Mouse (Mus musculus) kidney, adult 9 months (tissue): Measurements from ENCODE around the gene Nop53.
A peak's percentile ranks its signal among the peaks of the same experiment; 100 is the strongest.

Experiments used
- DNase-seq: peaks from one replicate; pipeline ENCODE4 v3.0.0; 2022

The Nop53 gene

DNA sequence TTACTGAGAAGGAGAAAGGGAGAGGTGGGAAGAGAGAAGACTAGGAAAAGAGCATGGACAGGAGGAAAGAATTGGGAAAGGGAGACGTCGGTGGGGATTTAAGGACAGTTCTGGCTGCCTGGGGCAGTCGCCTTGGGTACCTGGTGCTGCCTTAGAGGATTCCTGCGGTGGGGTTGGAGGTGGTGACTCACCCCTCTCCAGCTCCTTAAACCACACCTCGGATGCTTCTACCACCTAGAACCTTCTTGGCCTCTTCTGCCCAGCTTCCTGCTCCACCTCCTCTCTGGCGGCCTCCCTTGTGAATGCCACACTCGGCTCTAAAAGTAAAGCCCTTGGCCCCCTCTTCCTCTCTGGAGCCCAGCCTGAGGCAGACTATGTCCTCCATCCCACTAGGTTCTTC lies 9.6 kb upstream of the Nop53 start:
- DNase-seq = no peak

DNA sequence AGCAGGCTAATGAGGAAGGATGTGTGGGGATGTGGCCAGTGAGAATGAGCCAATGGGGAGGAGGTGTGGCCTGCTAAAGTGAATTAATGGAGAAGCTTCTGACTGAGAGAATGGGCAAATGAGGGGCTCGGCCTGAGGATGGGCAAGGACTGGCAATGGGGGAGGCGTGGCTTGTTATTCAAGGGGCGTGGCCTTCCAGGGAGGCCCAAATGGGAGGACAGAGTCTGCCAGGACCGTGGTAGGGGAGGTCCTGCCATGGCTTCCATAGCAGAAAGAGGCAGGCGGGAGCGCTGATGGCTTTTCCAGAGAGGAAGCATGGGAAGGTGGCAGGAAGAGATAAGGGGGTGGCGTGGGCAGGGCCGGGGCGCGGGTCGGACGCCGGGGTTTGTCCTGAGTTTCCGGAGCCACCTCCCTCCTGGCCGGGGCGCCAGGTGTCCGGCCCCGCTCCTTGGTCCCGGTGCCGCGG lies 9.1 kb upstream of the Nop53 start:
- peak; percentile 55 for DNase-seq

DNA sequence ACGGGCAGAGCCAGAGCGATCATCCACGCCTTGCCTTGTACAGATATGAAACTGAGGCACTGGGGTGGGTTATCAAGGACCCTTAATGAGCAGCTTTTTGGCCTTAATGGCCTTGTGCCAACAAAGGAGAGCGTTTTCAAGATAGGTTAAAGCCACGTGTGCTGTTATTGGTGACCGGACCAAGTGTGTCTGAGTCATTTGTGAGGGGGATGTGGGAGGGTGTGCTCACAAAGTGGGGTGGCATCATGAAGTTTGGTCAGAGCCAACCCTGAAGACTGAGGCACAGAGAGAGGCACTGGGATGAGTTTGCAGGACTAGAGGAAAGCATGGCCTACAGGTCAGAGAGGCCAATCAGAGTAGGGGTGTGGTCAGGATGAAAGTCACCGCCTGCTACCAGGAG lies 8.6 kb upstream of the Nop53 start:
- no peak for DNase-seq

DNA sequence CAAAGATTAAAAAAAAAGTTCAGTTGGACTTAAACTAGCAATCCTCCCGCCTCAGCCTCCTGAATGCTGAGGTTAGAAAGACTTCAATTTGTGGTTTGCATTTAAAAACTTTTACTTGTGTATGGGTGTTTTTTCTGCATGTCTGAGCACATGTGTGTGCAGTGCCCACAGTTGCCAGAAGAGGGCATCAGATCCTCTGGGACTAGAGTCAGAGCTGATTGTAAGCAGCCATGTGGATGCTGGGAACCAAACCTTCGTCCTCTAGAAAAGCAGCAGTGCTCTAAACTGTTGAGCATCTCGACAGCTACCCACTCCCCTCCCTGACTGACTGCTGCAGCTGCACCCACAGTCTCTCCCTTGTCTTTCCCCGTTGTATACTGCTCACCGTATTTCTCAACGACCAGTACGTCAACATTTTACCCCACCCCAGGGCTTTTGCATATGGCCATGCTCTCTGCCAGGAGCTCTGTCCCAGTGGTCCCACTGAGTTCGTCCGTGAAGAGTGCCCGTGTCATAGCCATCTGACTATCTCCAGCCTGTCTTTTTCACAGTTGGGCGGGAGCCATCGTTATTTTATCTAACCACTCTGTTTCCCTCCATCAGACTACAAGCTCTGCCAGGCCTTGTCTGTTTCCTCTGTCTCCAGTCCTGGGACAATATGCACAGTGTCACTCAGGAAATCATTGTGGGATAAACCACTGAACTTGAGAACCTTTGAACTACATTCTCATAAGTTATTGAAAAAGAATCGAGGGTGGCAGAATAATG lies 7.6 kb upstream of the Nop53 start:
- DNase-seq = no peak

DNA sequence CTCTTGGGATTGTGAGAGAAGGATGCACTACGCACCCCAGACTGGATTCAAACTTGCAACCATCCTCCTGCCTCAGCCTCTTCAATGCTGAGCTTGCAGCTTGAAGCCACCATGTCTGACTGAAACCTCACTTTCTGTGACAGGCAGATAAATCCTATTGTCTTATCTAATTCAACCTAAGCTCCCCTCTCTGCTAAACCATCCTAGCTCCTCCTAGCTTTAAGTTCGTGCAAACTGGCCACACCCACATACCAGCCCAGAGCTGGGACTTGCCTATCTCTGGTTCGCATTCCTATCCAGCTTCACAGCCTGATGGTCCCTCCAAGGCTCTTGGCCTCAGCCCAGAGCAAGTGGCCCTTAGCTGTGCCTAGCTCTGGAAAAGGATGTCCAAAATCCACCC lies 6.5 kb upstream of the Nop53 start:
- no peak for DNase-seq

DNA sequence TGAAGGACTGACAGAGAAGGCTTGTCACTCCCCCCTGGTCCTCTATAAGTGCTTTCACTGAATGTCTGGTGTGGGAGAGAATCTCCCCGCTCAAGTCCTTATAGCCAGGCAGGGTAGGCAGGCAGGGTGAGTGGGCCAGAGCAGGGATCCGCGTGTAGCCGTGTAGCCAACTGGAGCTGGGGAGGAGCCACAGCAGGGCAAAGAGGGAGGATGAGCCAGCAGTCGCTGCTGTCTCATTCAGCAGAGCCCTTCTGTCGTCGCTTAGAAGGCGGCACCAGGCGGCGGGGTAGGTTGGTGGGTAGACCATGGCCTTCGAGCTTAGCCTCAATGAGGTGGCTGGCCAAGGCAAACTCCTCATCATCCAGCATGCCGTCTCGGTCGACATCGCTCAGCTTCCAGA lies 4.1 kb upstream of the Nop53 start:
- DNase-seq = no peak

DNA sequence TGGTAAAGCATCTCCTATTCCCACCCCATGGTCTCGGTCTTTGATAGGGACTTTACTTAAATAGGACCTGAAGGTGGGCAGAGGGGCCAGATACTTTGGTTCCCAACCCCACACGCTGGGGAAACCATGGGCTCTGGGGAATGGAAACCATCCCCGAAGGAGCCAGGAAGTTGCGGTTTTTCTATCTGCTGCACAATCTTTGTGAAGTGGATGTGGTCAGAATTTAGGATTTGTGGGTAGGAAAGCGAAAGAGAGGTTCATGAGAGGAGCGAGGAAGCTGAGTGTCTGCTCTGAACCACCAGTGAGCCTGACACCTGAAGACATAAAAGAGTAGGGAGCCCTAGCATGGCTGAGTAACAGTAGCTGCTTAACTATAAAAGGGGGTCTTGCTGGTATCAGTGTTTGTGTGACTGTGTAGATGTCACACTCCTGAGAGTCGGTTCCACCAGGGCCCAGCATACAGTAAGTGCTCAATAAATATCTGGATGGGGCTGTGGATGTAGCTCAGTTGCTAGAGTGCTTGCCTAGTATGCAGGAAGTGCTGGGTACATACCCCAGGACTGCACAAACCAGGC lies 3.4 kb upstream of the Nop53 start:
- DNase-seq = no peak

DNA sequence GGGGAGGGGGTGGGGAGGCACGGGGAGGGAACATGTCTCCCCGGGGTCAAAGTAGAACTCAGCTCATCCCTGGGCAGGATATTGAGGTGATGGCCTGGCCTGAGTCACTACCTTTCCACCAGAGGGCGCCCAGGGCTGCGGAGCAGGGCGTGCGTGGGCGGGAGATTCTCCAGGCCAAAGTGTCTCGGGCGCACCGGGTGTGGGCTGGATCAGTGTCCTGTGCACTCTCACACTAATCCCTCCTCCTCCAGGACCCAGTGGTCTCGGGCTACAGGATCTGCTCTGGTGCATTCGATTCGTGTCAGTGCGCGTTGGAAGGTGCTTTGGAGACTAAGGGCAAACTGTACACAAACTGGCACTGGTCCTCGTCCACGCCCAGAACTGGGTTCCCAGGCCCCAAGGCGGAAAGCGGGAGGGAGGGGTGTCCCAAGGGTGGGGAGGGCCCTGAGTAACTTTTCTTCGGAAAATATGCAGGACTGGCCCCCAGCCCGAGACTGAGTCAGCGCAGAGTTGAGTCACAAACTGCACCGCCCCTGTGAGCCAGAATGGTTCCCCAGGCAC lies 2.6 kb upstream of the Nop53 start:
- peak; percentile 83 for DNase-seq

DNA sequence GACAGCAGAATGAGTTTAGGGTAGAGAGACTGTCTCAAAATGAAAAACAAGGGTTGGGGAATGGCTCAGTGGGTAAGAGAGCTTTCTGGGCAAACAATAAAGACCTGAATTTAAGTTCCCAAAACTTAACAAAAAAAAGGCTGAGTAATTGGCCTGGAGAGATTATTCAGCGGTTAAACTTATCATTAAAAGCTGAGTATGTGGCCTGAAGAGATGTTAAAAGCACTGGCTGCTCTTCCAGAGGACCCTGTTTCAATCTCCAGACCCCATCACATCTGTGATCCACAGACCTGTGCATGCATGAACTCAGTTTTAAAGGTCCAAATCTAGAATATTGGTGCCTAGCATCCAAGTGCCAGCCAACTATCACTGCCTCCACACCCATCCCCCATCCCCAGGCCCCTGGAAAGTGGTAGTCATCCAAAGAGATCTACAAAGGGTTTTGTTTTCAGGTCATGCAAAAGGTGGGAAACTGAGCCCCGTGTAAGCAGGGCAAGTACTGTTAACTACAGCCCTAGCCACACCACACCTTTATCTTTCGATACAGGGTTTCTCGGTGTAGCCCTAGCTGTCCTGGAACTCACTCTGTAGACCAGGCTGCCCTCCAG lies 1.9 kb upstream of the Nop53 start:
- DNase-seq = no peak

DNA sequence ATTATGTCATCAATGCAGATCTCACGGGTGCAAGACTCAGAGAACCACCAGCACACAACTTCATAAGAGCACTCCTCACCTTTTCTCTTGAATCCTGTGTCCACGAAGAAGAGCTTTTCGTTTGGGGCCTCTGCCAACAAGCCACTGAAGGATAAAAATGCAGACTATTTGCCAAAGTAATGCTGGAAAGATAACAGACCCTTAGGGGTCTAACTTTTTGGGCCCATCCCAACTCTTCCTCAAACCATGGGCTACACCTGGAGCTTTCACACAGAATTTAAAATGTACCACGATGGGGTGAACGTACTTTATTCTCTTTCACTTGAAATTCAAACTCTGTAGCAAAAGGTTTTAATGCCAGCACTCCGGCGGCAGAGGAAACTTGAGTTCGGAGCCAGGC lies 663 bp downstream of the Nop53 start:
- DNase-seq = no peak

DNA sequence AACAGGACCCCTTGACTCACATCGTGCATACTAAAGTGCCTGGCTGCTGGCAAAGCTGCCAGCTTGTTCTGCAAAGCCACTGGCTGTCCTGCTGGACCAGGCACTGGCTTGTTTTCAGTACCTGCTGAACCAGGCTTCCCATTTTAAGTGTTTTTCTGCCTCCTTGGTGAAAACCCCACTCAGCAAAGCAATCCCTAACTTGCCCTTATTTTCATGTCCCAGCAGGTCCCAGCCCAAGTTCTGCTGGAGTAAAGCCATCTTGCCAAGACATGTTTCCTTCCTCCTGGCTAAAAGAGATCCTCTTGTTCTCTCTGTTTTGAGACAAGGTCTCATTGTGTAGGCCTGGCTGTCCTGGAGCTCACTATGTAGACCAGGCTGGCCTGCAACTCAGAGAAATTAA lies 1.6 kb downstream of the Nop53 start:
- no peak for DNase-seq

DNA sequence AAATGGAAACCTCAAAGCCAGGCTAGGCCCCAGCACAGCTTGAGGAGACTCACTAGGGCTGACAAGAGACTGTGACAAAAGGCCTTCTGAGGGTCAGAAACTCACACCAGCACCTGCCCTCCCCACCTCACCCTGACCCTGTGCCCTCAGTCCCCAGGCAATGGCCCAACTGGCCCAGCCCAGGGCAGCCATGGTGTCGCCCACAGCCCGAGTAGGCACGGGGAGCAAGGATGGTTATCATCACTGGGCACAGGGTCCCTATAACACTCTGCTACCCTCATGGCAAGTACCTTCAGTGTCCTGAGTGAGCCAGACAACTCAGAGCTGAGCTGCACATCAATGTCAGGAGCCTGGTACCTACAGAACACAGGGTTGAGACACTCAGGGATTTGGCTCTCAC lies 7.3 kb downstream of the Nop53 start:
- DNase-seq = no peak

DNA sequence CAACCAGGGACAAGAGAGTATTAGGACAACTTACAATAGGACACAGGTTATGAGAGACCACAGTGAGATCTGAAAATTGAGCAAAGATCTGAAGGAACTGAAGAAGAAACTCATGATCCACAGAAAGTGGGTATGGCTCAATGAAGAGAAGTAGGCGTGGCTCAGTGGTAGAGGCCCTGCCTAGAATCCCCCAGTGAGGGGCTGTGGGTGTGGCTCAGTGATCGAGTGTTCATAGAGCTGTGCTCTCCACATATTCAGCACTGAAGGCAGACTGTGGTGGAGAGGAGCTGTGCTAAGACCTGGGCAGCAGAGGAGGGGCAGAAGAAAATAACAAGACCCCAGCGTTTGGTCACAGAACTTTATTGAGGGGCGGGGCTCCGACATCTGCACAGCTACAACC lies 8.4 kb downstream of the Nop53 start:
- DNase-seq = no peak

DNA sequence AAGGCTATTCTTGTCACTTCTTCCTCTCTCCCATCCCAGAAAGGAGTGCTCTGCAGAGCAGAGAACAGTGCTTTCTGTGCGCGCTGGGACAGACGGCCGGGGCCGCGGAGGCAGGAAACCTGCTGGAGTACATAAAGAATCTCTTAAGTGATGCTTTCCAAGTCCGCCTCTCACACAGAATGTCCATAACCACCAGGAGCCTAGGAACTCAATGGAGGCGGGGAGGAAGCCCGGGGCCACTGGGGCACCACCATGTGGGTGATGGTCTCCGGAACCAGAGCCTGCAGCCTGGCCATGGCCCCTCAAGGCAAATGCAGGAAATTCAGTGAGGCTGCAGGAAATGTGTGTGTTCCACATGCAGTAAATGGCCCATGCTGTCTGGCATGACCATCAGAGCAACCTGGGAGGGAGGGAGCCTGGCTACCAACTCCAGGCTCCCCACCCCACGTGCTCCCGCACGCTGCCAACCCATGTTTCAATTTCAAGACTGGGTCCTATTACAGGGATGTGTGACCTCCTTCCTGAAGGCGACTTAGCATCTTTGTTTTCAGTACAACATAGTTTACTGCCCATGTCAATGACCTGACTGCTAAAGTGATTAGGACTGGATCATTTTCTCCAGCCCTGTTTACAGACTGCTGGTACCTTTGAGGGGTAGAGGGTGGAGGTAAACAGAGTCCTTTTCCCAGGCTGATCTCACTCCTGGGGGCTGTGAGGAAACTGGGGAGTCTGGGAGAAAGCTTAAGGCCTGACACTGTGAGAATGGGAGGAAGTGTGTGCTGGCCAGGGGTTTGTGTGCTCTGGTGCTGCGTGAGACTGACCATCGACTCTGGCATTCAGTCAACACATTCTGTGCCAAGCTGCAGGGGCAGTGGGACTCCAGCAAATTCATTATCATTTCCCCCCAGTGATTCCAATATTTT lies 12.2 kb downstream of the Nop53 start:
- no peak for DNase-seq

DNA sequence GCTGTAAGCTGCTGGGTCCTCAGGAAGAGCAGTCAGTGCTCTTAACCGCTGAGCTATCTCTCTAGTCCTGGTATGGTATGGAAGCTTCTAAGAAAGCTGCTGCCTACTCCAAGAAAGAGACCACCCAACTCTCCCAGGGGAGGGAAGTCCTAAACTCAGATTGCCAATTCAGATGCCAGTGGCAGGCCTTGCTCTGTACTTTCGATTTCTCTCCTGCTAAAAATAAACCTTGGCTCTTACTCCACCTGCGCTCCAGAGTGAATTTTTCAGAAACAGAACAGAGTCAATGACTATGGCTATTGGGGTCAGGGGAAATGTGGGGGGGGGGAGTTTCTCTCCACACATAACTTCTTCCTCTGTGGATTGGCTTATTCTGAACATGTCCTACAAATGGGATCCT lies 14.2 kb downstream of the Nop53 start:
- no peak for DNase-seq

DNA sequence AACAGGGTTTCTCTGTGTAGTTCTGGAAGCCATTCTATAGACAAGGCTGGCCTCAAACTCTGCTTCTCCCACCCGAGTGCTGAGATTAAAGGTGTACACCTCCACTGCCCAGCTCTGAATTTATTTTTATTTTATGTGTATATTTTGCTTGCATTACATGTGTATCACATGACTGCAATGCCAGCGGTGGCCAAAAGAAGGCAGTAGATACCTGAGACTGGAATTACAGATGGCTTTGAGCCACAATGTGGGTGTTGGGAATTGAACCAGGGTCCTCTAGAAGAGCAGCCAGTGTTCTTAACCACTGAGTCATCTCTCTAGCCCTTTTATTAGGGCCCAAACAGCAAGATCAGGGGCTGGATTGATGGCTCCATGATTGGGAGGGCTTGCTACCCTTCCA lies 15.3 kb downstream of the Nop53 start:
- no peak for DNase-seq

DNA sequence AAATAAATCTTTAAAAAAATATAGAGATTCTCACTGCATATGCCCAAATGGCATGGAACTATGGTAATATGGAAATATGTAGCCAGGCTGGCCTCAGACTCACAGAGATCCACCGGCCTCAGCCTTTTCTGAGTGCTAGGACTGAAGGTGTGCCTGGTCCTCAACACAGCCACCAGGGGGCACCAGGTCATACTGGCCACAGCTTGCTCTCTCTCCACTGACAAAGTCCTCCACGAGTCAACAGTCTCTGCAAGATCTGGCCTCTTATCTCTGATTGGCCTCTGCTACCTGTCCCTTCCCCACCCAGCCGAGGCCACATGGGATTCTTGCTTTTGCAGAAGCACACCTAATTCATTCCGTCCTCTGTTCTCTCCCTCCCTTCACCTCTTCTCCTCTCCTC lies 16.0 kb downstream of the Nop53 start:
- DNase-seq = peak; percentile 57

DNA sequence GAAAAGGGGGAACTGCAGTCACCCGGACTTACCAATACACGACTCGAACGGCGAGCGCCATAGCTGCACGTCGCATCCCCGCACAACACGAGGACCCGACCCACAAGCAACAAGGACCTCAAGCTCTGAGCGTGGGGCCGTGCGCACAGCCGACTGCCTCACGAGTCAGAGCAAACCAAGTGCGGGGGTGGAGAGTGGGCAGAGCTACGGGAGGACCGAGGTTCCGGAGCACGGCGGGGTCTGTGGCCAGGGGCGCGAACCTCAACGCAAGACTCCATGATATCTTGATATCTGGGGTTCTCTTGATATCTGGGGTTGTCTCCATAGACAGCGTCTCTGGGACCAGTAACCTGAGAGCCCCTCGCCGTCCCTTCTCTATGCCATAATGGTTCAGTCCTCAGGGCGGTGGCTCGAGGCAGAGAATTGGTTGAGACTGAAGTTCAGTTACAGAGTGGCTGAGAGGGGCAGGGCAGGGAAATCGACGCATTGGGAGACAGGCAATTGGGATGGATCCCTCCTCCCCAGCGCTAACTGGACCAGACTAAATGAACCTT lies 23.6 kb downstream of the Nop53 start, which contains the start of gene Selenow:
Gene Selenow (minus strand): TSS at position 183 of the 554 bp plus-strand sequence.
- DNase-seq = peak; percentile 84

DNA sequence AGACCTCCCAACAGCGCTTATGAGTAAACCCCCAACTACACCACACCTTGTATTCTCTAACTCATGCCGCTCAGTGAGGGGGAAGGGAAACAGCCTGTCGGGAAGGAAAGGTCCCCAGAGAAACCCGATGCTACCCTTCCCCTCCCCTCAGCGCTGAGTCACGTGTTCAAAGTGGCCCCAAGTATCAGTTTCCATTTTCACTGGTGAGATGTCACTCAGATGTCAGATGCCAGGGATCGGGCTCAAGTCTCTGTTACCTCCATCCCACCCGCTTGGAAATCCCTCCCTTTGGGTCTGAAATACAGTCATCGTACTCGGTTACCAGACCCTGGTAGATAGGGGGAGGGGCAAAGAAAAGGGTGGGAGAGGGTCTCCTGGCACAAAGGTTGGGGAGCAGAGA lies 24.1 kb downstream of the Nop53 start:
- peak; percentile 35 for DNase-seq

DNA sequence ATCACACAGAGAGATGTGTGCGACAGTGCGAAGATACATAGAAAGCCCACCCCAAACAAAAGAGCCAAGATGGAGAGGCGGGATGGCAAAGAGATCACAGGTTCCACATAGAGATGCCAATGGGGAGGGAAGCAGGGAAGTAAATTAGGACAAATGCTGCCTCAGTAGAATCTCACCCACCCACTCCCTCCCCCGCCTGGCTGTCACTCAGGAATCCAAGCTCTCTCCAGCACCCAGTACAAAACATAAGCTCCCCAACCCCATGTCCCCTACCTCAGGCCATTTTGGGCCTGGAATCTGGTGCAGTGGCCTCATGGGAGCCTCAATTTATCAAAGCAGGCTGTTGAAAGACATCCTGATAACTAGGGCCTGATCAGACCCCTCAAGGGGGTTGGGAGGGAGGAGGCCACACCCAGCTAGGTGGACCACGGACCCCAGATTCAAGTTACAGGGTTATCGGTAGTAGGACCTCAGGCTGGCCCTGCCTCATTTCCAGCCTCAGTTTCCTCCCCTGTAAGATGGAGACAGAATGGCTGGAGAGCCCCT lies 25.2 kb downstream of the Nop53 start:
- DNase-seq = no peak

DNA sequence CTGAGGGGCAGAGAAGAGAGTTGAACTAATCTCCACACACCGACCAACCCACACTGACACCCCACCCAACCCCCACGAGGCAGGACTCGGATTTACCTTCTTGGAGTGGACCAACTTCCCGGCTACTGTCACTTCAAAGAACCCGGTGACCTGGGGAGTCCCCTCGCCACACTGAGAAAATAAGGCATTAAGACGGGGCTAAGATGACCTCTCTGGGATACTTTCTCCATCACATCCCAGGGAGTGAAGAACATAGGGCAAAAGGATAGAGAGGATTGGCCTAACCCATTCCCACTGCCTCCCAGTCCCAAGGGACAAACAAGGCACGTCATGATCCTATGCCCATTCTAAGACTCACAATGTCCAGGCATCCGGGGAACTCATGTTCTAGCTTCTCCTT lies 25.9 kb downstream of the Nop53 start:
- DNase-seq = no peak

DNA sequence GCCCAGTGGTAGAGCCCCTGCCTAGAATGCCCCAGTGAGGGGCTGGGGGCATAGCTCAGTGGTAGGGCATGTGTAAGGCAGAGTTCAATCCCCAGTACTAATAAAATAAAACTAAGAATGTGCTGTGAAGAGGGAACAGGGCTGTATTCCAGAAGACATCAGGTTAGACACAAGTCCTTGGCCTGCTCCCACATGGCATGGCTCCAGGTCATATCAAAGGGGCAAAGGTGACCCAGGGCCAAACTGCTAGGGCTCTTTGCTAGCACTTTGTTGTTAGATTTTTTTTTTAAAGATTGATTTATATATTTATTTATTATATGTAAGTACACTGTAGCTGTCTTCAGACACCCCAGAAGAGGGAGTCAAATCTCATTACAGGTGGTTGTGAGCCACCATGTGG lies 27.5 kb downstream of the Nop53 start:
- DNase-seq = no peak
